Mouse (Mus musculus): Measurements from ENCODE around the gene Shc1.
A peak's percentile ranks its signal among the peaks of the same experiment; 100 is the strongest.

The Shc1 gene

GRCm38 (mm10) chr3:89390111-89390515, 28.1 kb upstream of the Shc1 start:
- no peak for DNase-seq (ENCODE audit: low read depth in 1 of 2, low spot score in 2 of 2)

- DNase-seq (ENCODE audit: low read depth in 1 of 2, low spot score in 2 of 2) = no peak
Measured at GRCm38 (mm10) chr3:89390699-89391662, 27.3 kb upstream of the Shc1 start.

DNA sequence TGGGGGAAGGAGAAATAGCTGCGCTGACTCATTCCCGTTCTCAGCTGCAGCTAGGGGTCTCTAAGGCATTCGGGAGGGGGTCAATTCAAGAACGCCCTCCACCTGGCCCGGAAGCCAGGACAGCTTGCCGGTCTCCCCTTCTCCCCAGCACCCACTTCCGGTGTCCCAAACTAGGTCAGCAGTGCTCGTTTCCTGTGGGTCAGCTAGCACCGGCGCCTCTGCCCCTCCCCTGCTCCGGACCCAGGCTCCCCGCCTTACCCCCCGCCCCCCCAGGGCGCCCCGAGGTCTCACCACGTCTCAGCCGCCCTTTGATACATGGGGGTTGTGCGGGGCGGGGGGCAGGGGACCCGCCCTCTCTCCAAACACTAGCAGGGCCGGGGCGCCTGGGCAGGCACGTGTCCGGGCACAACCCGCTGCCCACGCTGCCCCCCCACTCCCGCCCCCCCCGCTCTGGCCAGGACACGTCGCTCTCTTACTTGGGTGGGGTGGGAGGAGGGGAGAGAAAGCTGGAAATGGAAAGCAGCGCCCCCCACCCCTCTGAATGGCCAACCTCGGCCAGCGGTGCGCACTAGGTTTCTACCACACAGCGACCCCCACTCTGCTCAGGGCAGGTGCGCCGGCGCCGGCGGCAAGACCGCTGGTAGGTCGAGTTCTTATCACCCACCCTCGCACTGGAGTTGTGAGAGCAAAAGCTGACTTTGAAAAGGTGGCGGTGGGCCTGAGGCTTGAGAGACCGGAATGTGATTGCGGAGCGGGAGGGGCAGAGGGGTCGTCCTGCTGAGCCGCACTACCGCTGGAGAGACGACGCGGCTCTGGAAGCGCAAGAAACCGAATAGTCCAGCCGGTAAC, 26.4 kb upstream of the Shc1 start:
- no peak for DNase-seq (ENCODE audit: low read depth in 1 of 2, low spot score in 2 of 2)

DNA sequence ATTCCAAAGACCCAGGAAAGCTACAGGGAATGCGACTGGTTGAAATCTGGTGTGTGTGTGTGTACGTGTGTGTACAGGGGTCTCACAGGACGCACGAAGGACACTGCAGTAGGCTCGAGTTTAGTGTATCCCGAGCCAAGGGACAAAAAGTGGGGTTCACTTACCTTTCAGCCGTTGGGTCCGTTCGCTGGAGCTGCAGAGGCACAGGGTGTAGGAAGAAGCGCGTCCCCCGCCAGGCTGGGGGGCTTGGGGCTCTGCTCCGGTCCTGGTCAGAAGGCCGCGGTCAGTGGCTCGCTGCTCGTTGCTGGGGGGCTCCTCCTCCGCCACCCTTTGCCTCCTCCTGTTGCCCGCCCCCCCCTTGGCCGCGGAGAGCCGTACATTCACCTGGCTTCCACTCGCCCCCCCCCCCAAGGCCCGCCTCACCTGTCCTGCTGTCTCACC, 25.4 kb upstream of the Shc1 start:
- DNase-seq (ENCODE audit: low read depth in 1 of 2, low spot score in 2 of 2) = no peak

GRCm38 (mm10) chr3:89393605-89394004, 24.6 kb upstream of the Shc1 start:
- DNase-seq (ENCODE audit: low read depth in 1 of 2, low spot score in 2 of 2) = peak; percentile 96 to 97

DNA sequence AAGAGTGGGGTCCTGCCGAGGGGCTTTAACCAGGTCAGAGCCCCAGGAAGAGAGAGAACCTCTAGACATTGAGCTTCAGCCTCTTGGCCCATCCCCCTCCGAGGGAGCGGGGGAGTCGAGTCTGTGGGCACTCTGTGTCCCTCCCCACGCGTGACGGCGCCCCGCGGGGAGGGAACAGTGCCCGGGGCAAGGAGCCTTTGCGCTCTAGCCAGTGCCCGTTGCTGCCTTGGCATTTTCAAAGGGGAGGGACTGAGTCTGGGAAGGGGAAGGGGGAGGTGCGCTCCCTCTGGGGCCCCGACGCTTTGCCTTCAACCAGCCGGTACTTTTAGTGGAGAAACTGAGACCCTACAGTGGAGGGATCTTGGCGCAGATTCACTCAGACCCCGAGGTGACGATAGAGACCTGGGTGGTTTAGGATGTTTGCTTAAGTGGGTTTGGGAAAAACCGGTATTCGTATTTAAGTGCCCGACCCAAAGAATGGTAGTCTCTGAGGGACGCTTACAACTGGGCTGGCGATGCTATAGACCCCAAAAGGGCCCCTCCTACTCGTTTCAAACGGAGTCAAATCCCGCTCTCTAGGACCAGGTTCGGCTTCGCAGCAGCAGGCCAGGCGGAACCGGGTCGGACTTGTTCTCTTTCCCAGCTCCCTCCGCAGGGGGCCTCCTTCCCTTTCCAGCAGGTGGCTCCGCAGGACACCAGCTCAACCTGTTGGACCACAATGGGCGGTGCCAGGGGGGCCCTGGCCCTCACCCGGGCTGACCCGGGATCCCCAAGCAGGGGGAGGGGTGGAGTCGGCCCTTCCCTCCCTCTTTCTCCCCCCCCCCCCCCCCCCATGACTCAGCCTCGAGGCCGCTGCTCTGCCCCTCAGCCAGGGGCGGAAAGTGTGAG, 24.0 kb upstream of the Shc1 start, which contains the start of gene Zbtb7b:
Gene Zbtb7b (minus strand): TSS at position 771 of the 888 bp plus-strand sequence.
- peak; percentile 35 to 74 for DNase-seq (ENCODE audit: low read depth in 1 of 2, low spot score in 2 of 2)

- peak; percentile 29 to 61 for DNase-seq (ENCODE audit: low read depth in 1 of 2, low spot score in 2 of 2)
Measured at GRCm38 (mm10) chr3:89394894-89395256, 23.4 kb upstream of the Shc1 start.

DNA sequence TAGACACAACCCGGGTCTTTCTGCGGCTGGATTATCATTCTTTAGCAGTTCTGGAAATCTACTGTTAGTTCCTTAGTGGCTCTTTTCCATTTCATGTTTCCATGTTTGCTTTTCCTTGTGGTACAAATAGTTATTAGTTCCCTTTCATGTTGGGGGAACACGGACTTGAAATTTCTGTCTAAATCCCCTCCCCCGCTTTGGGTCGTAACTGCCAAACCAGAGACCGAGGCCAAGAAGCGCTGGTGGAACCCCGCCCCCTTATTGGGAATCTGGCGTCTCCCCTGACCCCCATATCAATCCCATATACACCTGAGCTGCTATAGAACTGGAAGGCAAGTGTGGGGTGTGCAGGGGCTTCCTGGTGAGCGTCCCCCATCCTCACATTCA, 22.8 kb upstream of the Shc1 start:
- DNase-seq (ENCODE audit: low read depth in 1 of 2, low spot score in 2 of 2) = no peak

DNA sequence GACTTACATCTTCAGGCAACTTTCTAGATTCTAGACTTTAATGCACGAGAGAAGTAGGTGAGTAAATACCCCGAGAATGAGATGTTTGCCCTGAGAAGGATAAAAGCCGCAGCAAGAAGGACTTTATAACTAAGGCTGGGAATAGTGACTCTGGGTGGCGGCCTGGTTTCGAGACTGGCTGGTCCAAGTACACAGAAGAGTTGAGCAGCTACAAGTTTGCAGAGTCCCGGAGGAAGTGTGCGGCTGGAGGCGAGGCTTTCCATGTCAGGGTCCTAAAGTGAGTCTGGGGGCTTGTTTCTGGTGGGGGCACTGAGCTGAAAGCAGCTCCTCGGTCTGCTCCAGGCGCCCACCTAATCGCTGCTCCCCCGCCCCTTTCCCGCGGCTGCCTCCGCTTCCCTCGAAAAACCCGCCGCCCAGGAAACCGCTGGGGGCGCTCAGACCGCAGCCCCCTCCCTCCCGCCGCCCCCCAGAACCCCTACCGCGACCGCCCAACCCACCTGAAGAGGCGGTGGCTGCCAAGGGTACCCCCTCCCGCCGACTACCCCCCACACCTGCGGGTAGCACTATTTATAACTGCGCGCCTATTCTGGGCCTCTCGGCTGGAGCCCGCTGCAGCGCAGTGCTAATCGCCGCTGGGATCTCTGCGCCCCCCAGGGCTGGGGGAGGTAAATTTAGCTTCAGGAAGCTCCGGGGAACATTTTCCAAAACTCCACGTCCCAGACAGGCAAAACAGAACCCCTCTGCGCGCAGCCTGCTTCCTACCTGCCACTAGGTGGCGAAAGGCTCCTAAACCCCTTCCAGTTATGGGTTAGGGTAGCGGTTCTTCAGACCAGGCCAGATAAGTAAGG, 22.2 kb upstream of the Shc1 start:
- DNase-seq (ENCODE audit: low read depth in 1 of 2, low spot score in 2 of 2) = no peak

GRCm38 (mm10) chr3:89396654-89397005, 21.6 kb upstream of the Shc1 start:
- no peak for DNase-seq (ENCODE audit: low read depth in 1 of 2, low spot score in 2 of 2)

DNA sequence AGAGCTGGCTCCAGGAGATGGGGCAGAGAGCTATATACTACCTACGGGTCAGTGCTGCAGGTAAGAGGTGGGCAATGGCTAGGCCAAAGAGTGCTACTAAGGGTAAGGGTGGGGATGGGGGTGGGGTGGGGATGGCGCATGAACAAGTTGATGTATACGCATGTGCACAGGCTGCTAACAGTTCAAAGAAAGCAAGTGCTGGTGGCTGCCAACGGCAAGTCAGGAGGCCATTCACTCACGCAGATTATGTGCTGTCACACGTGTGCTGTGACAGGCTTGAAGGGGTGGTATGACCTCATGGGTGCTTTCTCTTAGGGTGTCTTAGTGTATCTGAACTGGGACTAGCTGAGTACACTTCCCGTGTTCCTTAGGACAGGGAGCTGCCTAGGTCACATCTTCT, 16.9 kb upstream of the Shc1 start:
- no peak for DNase-seq (ENCODE audit: low read depth in 1 of 2, low spot score in 2 of 2)

- no peak for DNase-seq (ENCODE audit: low read depth in 1 of 2, low spot score in 2 of 2)
Measured at GRCm38 (mm10) chr3:89402693-89403092, 15.6 kb upstream of the Shc1 start, which contains the start of gene Lenep. Gene Lenep, minus strand, starts transcription at chr3:89402793.

DNA sequence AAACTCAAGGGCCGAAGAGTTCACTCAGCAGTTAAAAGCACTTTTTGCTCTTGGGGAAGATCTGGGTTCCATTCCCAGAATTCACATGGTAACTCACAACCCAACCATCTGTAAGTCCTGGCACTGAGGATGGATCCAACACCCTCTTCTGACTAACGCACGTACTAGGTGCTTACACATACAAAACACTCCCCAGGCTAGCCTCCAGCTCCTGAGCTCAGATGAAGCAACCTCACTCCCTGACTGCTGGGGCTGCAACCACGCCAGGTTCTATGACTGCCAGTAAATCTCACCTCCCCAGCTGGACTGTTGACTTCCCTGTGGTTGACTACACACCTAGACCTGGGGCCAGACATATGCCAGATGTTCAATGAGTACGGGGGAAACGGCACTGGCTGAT, 11.4 kb upstream of the Shc1 start:
- no peak for DNase-seq (ENCODE audit: low read depth in 1 of 2, low spot score in 2 of 2)

GRCm38 (mm10) chr3:89408448-89408847, 9.8 kb upstream of the Shc1 start:
- no peak for DNase-seq (ENCODE audit: low read depth in 1 of 2, low spot score in 2 of 2)

DNA sequence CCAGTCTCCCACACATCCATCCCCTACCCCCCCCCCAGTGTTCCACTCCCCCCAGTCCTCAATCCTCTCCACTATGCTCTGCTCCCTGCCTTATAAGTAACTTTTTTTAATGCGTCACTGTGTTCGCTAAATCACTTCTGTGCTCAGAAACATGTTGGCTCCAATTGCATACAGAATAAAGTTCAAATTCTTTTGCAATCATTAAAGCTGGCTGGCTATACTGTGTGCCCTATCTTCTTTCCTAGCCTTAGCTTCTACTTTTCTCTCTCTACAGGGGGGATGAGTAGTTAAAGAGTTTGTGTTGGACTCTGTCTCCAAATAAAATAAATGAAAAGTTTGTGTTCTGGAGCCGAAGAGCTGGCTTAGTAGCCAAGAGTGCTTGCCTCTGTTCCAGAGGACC, 8.5 kb upstream of the Shc1 start:
- DNase-seq (ENCODE audit: low read depth in 1 of 2, low spot score in 2 of 2) = no peak

DNA sequence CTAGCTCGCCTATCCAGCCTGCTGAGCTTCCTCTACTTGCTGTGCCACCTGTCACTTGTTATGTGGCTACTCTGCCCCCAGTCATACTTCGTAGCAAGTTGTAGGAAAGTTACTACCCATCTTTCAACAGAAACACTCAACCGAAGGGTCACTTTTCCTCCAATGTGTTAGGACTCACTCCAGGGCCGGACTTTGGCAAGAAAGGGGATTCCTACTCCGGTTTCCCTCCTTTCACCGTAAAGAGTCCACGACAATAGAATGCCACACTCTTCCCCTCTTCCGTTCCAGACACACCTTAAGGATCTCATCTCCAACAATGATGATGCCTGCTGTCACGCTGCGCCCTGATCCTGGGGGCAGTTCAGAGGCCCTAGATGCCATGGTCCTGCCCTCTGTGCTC, 7.4 kb upstream of the Shc1 start:
- DNase-seq (ENCODE audit: low read depth in 1 of 2, low spot score in 2 of 2) = no peak

DNA sequence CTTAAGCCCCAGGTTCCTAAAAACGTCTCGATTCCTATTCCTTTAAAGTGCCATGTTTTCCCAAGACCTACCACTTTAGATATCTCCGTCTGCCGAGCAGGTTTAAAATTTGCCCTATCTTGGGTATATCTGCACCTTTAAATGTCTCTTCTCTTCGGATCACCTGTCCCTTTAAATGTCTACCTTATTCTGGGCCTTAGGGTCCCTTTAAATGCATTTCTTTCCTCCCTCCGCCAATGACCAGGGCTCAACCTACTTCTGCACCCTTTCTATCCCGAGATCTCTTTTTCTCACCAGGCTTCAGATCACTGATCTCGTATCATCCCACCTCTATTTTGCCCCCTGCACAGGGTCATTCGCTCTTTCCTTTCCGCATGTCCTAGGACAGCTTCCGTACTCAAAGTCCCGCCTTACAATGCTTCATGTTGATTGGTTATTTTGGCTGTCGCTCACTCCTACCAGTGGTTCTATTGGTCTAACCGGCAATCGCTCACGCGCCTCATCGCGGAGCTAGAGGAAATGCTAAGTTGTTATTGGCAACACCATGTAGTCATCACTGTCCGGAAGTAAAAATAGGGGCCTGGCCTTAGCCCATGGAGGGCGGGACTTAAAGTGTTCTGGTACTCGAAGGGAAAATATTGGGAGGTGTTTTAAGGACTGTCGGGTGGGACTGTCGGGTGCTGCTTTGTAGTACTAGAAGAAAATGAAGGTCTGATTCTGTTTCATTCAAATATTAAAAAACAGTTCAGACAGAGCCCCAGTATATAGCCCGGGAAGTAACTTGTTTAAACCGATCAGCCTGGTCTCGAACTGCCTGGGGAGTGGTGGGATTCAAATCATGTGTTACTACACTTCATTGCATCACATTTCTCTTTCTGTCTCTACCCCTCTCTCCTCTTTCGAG, 6.5 kb upstream of the Shc1 start, which contains the start of gene Flad1:
Gene Flad1 (minus strand): TSS at position 381 of the 904 bp plus-strand sequence.
- DNase-seq (ENCODE audit: low read depth in 1 of 2, low spot score in 2 of 2) = peak; percentile 93 to 96

GRCm38 (mm10) chr3:89416158-89416557, 2.1 kb upstream of the Shc1 start:
- no peak for DNase-seq (ENCODE audit: low read depth in 1 of 2, low spot score in 2 of 2)

DNA sequence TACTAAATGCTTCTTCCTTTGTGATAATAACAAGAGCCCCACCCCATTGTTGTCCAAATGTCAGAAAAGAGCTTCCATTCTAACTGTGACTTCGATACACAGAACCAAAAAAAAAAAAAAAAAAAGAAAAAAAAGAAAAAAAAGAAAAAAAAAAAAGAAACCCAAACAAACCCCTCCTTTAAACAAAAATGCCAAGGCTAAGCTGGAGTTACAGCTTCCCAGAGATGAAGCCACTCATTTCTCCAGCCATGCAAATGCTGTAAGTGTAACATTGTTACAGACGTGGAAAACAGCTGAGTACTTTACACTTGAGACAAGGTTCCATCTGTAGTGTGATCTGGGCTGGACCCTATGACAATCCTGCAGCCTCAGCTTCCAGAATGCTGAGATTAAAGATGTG, 1.1 kb upstream of the Shc1 start:
- DNase-seq (ENCODE audit: low read depth in 1 of 2, low spot score in 2 of 2) = no peak
